Mouse (Mus musculus) MN1 (cell line): ENCODE results near the gene Cxcl13.
A peak's percentile ranks its signal among the peaks of the same experiment; 100 is the strongest.
"Not testable (repeated sequence)": the region's sequence is repeated elsewhere in the genome, so short reads cannot be mapped to it uniquely, and the experiment has no call there.

Experiments used
- DNase-seq: peaks from one replicate; pipeline ENCODE4 v3.0.0-alpha.2; 2016; ENCODE audit warnings: low spot score

The Cxcl13 gene

DNA sequence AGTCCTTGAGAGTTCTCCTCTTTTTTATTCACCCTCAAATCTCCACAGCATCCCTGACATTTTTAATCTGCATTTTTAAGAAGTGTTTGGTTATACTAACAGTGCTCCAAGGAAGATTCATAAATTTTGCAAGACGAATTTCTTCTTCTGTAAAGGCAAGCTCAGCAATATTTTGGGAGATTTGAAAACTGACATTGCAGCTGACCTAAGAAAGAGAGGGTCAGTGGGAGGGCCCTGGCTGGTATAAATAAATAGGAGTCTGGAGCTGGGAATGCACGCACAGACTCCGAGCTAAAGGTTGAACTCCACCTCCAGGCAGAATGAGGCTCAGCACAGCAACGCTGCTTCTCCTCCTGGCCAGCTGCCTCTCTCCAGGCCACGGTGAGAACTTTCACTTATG lies at the start of gene Cxcl13:
TSS of gene Cxcl13 (plus strand) at position 301 of the 400 bp plus-strand sequence.
- DNase-seq = no peak

DNA sequence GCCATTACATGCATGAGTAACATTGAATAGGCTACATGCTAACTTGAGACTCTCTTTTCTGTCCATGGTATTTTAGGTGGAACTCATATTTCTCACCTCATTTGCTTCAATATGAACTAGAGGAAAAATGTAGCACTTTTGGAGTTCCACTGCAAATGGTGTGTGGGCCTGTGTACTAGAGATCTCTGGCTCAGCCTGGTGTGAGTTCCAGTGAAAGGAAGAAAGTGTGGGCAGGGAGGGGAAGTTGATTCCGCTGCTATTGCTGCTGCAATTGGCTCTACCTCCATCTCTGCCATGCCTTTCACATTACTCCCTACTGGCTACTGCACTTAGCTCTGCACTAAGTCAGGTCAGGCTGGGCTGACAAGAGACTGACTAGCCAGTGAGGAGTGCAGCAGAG lies 45.7 kb upstream of the Cxcl13 start:
- DNase-seq = no peak

DNA sequence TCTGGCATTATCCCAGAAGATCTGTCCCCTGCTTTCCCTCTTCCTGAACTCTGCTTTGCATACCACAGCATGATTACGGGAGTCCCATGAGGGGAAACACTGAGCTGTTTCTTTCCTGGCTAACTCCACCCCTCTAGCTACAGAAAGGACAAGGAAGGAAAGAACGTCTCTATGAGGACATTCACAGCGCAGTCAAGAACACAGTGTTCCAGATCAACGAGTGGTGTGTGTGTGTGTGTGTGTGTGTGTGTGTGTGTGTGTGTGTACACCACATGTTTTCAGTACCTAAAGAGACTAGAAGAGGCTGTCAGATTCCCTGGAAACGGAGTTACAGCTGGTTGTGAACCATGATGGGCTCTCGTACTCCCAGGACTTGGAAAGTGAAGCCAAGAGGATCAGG lies 38.3 kb upstream of the Cxcl13 start:
- DNase-seq = no peak

DNA sequence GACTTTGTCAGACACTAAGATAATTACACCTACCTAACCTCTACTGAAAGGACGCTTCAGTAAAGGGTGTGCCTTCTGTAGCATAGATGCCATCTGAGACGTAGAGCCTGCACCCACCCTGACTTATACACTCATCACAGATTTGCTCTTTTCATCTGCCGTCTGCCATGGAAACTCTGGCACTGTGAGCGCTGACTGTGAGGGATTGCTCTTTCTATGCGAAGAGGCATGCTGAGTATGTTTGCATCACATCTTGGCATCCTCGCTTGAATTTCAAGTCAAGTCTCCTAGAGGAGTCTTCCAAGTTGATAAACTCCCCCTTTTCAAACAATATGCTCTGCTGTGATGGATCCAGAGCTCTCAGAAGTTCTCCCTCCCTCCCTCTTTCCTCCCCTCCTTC lies 32.7 kb upstream of the Cxcl13 start:
- no peak for DNase-seq

DNA sequence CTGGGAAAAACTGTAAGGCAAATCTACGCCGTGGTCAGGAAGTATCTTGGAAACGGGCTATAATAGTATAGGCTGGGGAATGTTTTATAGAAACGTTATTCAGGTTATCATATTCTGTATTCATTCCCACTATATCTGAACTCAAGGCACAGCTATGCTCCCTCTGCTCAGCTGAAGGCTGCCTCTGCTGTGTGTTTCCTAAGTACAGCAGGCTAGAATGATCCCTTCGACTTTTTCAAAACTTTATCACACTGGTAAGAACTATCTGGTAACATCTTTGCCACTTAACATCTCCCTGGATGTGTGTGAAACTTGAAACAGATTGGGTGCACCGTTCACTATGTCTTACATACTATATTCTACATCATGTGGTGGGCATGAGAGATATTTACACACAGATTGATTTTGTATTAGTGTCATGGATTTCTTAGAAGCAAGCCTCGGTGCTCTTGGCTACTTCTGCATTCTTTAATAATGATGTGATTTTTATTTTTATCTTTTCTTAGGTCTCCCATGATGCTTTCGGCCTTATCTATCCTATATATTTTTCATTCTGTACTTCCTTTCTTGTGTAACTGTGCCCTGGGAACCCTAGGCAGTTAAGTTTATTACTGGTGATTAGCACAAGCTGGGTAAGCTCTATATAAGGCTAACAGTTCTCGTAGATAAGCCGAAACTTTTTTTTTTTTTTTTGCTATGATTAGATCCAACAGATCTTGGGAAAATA lies 31.4 kb upstream of the Cxcl13 start:
- DNase-seq = no peak

DNA sequence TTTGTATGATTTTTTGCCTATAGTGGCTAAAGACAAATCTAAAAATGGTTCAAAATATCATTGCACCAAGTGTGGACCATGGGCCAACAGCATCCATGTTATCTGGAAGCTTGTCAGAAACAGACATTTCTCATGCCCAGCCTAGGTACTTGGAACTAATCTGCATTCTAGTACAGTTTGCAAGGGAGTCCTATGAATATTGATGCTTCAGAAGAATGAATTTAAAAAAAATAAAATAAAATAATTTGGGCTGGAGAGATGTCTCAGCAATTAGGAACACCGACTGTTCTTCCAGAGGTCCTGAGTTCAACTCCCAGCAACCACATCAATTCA lies 30.9 kb upstream of the Cxcl13 start:
- DNase-seq = no peak

DNA sequence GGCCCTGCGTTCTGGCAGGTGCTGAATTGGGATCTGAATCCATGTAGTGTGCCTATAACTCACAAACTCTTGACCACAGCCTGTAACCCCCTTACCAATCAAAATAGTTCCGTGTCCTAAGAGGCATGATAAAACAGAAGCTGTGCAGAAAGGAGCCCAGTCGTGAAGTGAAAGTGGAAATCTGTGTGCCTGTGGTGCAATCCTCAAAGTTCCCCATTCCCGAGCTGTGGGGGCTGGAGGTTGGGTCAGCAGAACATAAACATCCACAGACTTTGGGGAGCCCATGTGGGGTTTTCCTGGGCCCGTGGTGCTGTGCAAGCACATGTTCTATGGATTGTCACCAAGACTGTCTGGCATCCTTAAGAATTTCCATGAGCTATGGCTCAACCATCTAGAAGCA lies 21.7 kb upstream of the Cxcl13 start:
- DNase-seq = no peak

DNA sequence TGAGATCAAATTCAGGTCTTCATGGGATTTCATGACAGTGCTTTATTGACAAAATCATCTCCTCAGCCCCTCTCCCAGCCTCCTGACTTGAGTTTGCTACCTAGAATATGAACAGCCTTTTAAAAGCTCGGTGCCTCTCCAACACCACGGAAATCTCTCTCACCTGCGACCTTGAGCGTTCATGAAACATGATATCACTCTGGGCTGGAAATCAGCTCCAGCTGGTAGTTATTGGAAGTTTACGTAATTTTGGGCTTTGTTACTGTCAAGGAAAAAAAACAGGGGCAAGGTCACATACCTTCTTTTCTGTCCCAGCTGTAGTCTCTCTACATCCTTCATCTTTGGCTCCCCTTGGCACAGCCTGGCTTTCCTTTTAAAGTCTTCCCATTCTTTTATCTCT lies 20.7 kb upstream of the Cxcl13 start:
- DNase-seq = no peak

DNA sequence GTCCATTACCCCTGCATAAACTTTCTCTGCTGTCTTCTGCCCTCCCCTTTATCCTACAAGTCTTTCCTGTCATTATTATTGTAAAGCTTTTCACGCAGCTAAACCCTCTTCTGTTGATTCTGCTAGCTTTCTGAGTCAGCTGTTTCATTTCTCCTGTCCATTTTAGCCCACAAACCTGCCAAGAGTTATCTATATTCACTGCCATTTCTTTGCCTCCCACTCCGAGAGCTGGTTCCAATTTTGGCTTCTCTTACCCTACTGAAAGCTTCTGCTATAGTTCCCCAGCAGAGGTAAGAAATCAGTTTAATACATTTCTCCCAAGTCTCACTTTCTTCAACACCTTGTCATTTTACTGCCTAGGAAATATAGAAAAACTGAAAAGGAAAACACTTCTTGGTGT lies 19.6 kb upstream of the Cxcl13 start:
- DNase-seq = no peak

DNA sequence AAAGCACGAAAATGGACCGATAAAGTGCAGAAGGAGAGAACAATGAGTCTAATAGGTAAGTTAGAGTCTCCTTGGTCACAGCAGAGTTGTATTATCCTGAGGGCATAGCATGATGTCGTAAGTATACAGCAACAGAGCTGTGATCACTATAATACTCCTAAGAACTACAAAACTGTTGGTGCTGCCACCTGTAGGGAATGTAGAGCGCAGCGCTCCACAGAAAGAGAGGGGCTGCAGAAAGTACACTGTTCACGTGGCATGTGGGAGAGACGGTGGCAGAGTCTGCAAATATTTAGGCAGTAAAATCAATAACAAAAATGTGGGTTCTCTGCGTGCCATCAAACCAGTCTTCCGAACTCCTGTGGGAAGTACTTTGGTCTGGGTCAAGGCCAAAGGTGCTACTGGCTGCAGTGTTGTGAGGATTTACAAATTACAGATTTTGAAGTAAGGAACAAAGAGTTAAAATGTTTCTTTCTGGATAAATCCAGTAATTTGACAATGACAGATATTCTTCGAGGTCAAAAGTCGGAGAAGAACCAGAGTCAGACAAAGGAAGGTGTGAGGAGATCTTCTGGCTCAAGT lies 18.6 kb upstream of the Cxcl13 start:
- DNase-seq = no peak

DNA sequence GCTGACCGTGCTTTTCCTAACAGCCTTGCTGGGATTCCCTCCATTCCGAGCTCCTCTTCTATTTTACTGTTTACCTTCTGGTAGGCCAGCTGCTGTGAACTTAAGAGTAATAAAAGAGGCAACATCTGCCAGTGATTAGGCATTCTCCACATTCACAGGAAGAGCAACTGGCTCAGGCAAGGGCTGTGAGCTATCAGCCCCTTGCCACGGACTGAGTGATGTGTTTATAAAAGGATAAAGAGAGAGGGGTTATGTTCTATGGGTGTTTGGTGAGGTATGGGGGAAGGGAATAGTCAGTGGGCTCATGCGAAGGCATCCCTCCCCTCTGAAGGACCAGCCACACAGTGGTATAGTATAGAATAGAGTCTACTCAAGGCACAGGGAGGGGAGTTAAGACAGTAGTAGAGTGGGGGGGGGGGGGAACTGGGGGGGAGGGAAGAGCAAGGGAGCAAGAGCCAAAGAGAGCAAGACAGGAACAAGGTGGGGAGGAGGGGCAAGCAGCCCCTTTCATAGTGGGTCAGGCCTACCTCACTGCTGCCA lies 16.0 kb upstream of the Cxcl13 start:
- DNase-seq = no peak

DNA sequence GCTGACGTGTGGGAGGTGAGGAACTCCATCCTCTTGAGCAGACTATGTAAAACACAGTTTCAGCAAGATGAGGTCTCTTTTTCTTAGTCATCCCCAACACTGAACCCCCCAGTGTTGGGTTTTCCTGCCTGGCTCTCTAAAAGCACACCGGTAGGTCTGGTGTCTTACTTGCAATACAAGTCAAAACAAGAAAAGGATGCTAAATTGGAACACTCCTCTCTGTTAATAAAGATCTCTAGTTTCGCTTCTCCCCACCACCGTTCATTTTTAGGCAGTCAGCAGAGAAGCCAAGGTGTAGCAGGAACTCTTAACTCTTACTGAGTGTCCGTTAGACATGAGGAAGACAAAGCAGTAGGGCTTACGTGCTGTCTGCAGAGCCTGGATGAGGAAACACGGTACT lies 15.2 kb upstream of the Cxcl13 start:
- no peak for DNase-seq

DNA sequence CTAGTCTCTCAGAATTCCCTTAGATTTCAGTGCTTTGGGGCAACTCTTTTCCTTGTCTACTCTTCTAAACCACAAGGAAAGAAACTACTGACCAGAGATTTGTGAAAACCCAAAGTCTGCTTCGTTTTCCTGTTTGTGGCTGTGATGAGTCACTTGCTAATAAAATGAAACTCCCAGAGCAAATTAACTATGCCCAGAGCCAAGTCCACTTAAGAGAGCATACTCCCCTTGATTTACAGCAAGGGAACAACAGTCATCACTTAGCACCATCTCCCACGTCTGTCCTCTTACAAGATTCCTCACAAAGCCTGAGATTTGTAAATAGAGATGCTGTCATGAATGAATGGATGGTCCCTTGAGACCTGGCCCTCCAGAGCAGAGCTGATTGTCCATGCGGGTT lies 11.6 kb upstream of the Cxcl13 start:
- no peak for DNase-seq

DNA sequence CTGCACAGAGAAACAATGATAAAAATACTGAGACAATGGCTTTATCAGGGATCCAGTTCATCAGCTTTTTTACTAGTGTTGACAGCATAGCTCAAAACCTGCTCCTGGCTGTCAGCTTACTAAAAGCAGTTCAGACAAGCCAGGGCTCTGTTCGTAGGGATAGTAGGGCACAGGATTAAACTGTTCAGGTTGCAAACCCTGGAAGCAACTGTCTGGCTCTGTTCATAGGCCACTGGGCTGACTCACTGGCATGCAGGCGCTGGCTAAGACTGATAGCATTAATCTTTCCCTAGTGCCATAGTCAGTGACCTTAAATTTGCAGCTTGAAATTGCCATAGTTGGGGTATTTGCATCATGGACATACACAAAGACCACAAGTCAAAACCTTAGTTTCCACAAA lies 10.4 kb upstream of the Cxcl13 start:
- no peak for DNase-seq

DNA sequence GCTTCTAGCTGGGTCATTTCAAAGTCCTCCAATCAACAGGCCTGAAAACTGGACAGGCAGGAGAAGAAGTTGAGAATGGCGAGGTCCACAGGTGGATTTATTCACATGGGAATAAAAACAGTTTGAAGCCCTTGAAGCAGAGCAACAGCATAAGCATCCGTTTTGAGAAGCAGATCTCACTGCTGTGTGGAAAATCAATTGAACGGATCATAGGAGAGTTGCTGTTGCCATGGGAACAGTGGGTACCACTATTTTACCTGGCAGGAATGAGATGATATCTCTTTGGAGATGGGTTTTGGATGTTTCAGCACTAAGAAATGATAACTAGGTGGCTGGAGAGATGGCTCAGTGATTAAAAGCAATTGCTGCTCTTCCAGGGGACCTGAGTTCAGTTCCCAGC lies 8.1 kb upstream of the Cxcl13 start:
- no peak for DNase-seq

DNA sequence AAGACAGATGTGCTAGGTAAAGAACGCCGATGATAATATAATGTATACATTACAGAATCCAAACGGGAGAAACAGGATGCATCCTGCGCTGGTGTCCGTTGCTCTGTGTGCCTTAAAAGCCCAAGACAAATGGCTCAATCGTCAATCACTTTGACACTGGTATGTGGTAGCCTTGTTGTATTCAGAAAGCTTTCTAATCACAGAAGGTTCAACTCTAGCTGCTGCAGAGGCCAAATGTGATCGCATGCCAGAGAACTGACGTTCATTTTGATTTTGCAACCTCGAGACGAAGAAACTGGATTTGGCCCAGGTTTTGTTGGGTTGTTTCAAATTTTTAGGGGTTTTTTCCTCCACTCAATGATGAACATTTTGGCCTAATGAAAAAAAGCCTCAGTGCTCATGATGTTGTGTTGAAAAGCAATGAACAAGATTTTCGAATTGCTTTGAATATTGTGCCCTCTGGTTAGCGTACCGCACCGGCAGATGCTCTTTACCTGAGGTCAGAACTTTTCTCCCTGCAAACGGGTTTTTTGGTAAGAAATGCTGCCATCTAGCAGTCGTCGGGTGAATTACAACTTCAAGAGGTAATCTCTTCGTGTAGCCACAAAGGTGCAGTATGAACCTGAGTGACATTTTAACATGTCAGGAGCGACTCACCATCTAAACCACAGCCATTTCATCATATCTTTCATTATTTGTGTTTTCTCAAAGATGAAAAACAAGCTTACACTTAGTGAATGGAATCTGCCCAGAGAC lies 6.6 kb upstream of the Cxcl13 start:
- DNase-seq = no peak

DNA sequence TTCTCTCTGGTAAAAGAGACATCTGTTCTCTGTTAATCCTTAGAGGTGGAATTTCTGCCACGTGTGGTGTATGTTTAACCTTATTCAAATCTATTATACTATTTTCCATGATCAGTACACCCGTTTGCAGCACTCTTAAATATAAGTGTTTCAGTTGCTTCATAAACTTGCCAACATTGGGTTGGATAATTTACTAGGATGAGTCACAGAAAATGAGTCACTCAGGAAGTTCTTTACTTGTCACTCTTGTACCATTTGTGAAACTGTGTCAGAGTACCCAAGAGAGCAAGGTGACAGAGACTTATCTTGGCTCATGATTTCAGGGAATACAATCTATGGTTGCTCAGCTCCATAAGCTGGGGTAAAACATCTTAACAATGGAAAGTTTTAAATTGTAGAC lies 8.2 kb downstream of the Cxcl13 start:
- DNase-seq = no peak

DNA sequence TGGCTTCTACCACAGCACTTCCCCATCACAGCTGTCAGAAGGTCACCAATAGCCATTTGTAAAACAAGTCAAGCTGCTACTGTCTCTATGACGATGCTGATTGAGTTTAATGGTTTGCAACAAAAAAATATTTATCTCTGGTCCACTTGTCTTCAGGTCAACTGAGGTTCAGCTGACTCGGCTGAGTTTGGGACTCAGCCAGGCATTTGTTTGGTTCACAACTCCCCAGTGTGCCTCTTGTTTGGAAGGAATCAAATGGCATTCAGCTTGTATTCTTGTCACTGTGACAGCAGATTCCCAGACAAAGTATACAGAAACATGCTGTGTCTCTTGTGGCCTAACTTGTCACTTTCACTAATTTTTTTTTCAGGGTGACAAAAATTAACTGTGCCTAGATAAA lies 9.9 kb downstream of the Cxcl13 start:
- no peak for DNase-seq

DNA sequence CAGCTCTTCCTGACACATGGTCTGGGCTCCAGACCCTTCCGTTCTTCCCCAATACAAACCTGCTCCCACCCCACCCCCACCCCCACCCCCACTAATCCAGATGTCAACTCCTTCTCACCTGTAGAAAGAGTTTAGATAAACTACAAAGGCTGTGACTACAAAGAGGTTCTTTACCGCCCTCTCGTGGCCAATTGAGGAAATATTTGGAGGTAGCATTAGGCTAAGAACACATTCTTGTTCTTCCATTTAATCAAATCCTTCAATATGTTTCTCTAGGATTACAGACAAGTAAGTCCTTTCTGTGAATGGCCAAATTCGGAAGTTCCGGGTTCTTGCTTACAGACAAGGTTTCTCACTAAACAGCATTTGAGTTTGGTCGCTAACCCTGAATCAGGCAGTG lies 14.1 kb downstream of the Cxcl13 start:
- DNase-seq = peak; percentile 18

DNA sequence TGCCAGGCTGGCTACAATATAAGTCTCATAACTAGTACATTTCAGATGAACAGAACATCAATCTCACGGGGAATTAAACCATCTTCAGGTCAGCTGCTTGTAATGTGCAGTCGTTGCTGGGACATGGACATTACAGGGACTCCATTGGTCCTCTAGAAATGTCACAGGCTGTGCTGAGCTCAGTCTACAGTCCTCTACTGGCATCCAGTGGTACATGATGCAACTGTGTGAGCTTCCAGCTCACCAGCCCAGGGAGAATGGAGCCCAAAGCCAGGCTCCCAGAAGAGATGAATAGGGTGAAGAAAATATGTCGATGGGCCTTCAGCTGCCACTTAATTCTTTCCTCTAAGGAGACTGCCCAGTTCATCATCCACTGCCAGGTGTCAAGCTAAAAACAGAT lies 15.5 kb downstream of the Cxcl13 start:
- no peak for DNase-seq

DNA sequence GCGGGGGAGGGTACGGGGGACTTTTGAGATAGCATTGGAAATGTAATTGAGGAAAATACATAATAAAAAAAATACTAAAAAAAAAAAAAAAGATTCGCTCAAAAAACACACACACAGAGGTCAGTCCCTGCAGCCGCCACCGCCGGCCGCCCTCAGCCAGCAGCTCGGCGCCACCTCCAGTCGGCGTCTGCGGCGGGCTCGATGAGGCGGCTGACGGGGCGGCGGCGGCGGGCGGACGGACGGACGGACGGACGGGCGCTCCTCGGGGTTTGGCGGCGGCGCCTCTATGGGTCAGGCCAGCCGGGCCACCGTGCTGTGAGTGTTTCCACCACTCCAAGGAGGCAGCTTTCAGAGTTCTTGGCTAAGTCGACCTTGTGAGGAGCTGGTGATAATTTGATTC lies 17.1 kb downstream of the Cxcl13 start:
- DNase-seq = not testable (repeated sequence)

DNA sequence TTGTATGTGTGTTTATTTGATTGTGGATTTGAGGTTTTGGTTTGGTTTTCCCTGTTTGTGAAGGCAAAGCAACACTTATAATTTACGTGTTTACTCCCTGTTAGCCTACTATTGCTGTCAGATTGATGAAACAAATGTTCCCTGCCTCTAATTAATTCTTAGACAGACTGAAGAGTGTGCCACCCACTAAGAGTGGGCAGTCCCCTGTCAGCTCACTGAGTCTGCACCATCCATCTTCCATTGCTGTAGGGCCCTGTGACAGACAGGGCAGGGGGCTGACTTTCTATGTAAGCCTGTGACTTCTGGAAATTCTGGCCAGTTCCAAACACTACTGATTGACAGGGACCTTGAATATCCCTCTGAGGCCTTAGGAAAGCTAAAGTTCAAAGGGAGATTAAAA lies 19.5 kb downstream of the Cxcl13 start:
- DNase-seq = no peak

DNA sequence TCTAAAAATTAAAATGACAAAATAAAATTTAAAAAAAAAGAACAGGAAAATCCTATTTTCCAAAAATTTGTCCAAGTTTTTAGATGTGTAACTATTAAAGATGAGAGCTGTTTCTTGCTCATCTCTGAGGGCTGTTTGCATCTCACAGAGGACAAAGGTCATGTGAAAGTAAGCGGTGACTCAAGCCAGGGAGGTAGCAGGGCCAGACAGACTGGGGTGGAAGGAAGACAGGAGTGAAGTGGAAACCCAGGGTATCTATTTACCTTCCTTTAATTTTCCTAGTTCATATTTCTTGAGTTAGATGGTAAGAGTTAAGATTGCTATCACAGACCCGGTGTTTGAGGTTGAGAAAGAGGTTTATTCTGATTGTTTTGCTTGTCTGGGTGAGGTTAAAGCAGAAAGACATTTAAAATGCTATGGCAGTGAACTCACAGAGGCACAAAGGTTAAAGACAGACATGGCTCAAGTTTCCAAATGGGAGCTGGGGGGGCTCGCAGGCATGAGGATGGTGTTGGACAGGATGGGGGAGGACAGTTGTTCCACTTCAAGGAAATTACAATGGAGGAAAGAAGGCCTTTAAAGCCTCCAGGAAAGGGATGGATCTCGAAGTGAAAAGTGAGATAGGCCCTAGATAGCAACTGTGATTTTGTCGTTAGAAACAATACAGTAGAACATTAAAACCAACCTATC lies 27.2 kb downstream of the Cxcl13 start:
- no peak for DNase-seq
